Mouse (Mus musculus): ENCODE data around the gene Alox12.

- TF ChIP-seq CHD1 (IDR thresholded peaks at IDR 0.05; ENCODE audit: low read depth, low read length) (no peak), CTCF (IDR thresholded peaks at IDR 0.05 in 2 of 3, conservative IDR thresholded peaks at IDR 0.05 in 1 of 3; ENCODE audit: control insufficient read depth in 1 of 3, insufficient read depth in 1 of 3, low read depth in 2 of 3, low read length in 3 of 3, poor library complexity in 1 of 3, severe bottlenecking in 1 of 3) (no peak), E2F4 (IDR thresholded peaks at IDR 0.05; ENCODE audit: borderline replicate concordance, low read depth, low read length) (no peak), MYB (IDR thresholded peaks at IDR 0.05; ENCODE audit: low read depth, low read length) (no peak), TAL1 (IDR thresholded peaks at IDR 0.05; ENCODE audit: low read length) (no peak), POLR2A (IDR thresholded peaks at IDR 0.05; ENCODE audit: control insufficient read depth in 1 of 2, insufficient read depth in 1 of 2, low read depth in 1 of 2, low read length in 2 of 2, poor library complexity in 1 of 2) (no peak), TCF12 (IDR thresholded peaks at IDR 0.05; ENCODE audit: low read depth, low read length) (no peak), TBP (IDR thresholded peaks at IDR 0.05; ENCODE audit: low read depth, low read length) (no peak), ZKSCAN1 (IDR thresholded peaks at IDR 0.05; ENCODE audit: low read depth, low read length) (no peak), MAX (IDR thresholded peaks at IDR 0.05; ENCODE audit: low read length) (no peak), ZNF384 (IDR thresholded peaks at IDR 0.05; ENCODE audit: low read depth, low read length) (no peak)
Measured at GRCm38 (mm10) chr11:70192157-70192556, 63.0 kb downstream of the Alox12 start.
